Mouse (Mus musculus) lung, postnatal 0 days (tissue): ENCODE data around the gene Gigyf2.

Experiments used
- CTCF ChIP-seq: IDR thresholded peaks from 2 replicates; pipeline ENCODE4 v1.5.1; 2016; ENCODE audit warnings: antibody characterized with exemption, mild to moderate bottlenecking
- EP300 ChIP-seq: IDR thresholded peaks from 2 replicates; pipeline ENCODE4 v1.6.1; 2016; ENCODE audit warnings: antibody characterized with exemption, mild to moderate bottlenecking, control low read depth

- no peak for TF ChIP-seq CTCF
- no peak for TF ChIP-seq EP300
These were observed 11.4 kb upstream of the Gigyf2 start for GRCm38 (mm10) chr1:87315431-87315830.
